Mouse (Mus musculus): ENCODE measurements around the gene Cela2a.

The Cela2a gene

DNA sequence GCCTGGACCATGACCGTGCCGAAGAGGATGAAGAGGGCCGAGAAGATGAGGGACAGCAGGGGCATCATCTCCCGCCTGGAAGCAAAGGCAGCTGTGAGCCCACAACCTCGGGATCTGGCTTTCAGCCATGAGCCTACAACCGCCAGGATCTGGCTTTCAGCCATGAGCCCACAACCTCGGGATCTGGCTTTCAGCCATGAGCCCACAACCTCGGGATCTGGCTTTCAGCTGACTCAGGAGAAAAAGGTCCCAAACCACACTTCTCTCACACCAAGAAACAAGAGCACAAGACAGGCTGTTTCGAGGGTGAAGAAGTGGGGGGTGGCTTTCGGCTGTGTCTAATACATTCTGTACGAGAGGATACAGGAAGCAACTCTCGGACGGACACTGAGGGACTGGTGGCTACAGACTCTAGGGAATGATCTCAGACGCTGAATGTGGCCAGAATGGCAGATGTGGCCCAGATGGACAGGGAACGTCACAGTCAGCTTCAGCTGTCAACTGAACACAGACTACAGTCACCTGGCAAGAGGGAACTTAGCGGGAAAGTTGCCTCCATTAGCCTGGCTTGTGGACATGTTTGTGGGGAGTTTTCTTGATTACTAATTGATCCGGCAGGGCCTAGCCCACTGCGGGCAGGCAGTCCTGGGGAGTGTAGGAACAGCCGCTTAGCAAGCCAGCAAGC is 59.1 kb downstream of the Cela2a start:
- peak; percentile 58 to 59 for DNase-seq

- no peak for DNase-seq
Measured at GRCm38 (mm10) chr4:141766316-141766667, 59.7 kb downstream of the Cela2a start.

DNA sequence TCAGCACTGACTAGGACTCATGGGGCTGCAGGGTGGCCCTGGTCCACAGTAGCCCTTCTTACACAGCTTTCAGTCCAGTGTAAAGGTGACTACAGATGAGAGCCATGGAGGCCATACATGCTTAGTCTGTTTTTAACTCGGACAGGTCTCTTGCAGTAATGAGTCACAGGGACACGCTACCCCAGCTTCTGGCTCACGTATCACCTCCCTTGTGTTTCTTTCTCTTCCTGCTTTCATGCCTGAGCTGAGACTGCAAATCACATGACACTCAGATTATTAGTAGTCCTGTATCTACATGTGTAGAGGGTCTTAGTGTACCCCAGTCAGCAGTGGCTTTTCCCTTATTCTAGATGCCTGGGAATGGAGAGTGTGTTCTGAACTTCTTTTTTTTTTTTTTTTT is 61.0 kb downstream of the Cela2a start:
- no peak for DNase-seq
